Mouse (Mus musculus): ENCODE measurements around the gene Pik3ca. TPM values are rescaled to one million over a fixed set of nuclear protein-coding genes. Genes with fewer than 3 reads are reported as not detected.

Gene Pik3ca
- total RNA-seq, 1 experiment: 19.8 TPM

DNA sequence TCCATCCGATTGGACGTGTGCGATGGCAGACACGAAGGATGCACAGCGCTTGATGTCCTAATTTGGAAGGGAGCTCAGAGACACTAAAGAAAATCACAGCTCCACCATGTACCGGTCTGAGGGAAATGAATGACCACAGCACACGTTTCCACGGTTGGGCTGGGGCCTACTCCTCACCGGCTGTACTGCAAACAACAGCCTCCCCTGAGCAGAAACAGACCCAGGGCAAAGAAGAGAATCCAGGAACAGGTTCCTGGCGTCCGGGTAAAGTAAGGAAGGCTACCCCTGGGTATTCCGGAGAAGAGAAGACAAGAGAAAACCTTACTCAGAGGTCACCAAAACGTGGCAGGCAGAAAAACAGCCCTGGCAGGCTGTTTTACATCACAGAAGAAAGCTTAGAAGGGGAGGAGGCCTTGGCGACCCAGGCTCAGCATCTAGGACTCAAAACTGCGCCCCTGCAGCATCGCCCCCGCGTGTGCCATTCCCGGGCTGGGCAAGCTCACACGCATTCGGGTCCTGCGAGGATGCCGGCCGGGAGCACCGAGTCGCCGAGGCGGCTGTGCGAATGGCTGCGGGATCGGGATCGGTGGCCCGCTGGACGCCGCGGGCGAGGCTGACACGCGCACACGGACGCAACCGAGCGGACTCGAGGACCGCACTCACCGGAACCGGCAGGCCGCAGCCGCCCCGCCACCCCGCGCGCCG, 32.5 kb upstream of the Pik3ca start:
- in situ Hi-C loops (cut with MboI; ENCODE audit: low sequenced_read_pairs in 2 of 2, unreplicated experiment in 2 of 2): no loop called here
- Histone ChIP-seq H3K9ac (ENCODE audit: insufficient read depth, low read depth, low read length, poor library complexity, severe bottlenecking) (peak overlapping the region; percentile 80), H3K27ac (ENCODE audit: insufficient read depth, low read depth, low read length, poor library complexity, severe bottlenecking) (peak overlapping the region; percentile 95), H3K4me1 (ENCODE audit: control insufficient read depth in 2 of 2, insufficient read depth in 2 of 2, low read length in 2 of 2, poor library complexity in 1 of 2) (peaks cover 10 to 18% of the 10 kb centered on the region in 2 experiments; a peak in 3 of 4 replicates), H3K36me3 (ENCODE audit: control insufficient read depth, insufficient read depth, low read length, poor library complexity, severe bottlenecking) (peaks cover 7% of the 10 kb centered on the region), H3K4me3 (ENCODE audit: insufficient read depth in 1 of 2, low read depth in 1 of 2, low read length in 2 of 2, poor library complexity in 1 of 2, severe bottlenecking in 1 of 2) (peak overlapping the region; percentile 88 to 94), H3K9me3 (ENCODE audit: control insufficient read depth, insufficient read depth, low read depth, low read length) (no peaks in the 10 kb centered on the region)
- no peak for TF ChIP-seq CHD2 (IDR thresholded peaks at IDR 0.05; ENCODE audit: low read depth, low read length)
- TF ChIP-seq ZNF384 (IDR thresholded peaks at IDR 0.05; ENCODE audit: low read depth, low read length): no peak
- TF ChIP-seq HCFC1 (IDR thresholded peaks at IDR 0.05; ENCODE audit: borderline replicate concordance, insufficient read depth, low read length): no peak
- TF ChIP-seq MAFK (IDR thresholded peaks at IDR 0.05; ENCODE audit: insufficient read depth, low read depth, low read length): no peak
- no peak for TF ChIP-seq ZC3H11A (IDR thresholded peaks at IDR 0.05; ENCODE audit: borderline replicate concordance, low read depth, low read length)
- peak; percentile 52 for DNase-seq (ENCODE audit: low read depth, low spot score)

DNA sequence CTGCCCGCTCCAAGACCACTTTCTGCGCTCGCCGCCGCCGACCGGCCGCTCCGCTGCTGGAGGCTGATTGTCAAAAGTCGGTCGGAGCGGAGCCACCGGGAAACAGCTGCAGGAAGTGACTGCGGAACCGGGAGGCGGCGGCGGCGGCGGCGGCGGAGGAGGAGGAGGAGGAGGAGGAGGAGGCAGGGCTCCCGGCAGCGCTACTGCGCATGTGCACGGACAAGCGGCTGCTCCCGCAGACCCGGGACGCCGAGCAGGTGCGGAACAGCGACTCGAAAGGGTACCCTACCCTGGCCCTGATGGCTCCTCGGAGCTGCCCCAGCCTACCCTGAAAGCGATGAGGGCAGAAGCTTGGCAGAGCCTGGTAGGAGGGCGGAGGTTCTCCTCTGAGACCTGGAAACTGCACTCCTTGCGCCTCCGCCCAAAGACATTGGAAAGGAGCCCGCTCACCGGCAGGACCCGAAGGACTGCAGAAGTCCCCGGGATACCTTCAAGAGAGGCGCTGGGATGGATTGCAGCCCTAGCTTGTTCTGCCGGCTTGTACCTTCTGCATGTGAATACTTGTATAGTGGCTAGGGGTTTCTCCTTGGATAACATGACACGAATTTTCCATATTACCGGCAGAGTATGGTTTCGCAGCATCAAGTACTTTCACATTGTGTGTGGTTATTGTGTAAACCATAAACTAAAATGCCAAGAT, 31.8 kb upstream of the Pik3ca start, which contains the start of gene Zmat3:
Gene Zmat3, minus strand, starts transcription at position 469 of the 700 bp plus-strand sequence.
- Histone ChIP-seq H3K36me3 (ENCODE audit: control insufficient read depth, insufficient read depth, low read length, poor library complexity, severe bottlenecking) (peaks cover 3% of the 10 kb centered on the region), H3K4me3 (ENCODE audit: insufficient read depth in 1 of 2, low read depth in 1 of 2, low read length in 2 of 2, poor library complexity in 1 of 2, severe bottlenecking in 1 of 2) (peak within 1 kb of the TSS; percentile 88 to 94), H3K4me1 (ENCODE audit: control insufficient read depth in 2 of 2, insufficient read depth in 2 of 2, low read length in 2 of 2, poor library complexity in 1 of 2) (peaks cover 6 to 14% of the 10 kb centered on the region in 2 experiments; a peak in 3 of 4 replicates), H3K9me3 (ENCODE audit: control insufficient read depth, insufficient read depth, low read depth, low read length) (no peaks in the 10 kb centered on the region), H3K9ac (ENCODE audit: insufficient read depth, low read depth, low read length, poor library complexity, severe bottlenecking) (peak within 1 kb of the TSS; percentile 80), H3K27ac (ENCODE audit: insufficient read depth, low read depth, low read length, poor library complexity, severe bottlenecking) (peak within 1 kb of the TSS; percentile 95)
- no peak for TF ChIP-seq ZC3H11A (IDR thresholded peaks at IDR 0.05; ENCODE audit: borderline replicate concordance, low read depth, low read length)
- TF ChIP-seq HCFC1 (IDR thresholded peaks at IDR 0.05; ENCODE audit: borderline replicate concordance, insufficient read depth, low read length): no peak
- TF ChIP-seq ZNF384 (IDR thresholded peaks at IDR 0.05; ENCODE audit: low read depth, low read length): no peak
- TF ChIP-seq CHD2 (IDR thresholded peaks at IDR 0.05; ENCODE audit: low read depth, low read length): no peak
- no peak for TF ChIP-seq MAFK (IDR thresholded peaks at IDR 0.05; ENCODE audit: insufficient read depth, low read depth, low read length)
- peak; percentile 56 for DNase-seq (ENCODE audit: low read depth, low spot score)
- in situ Hi-C loops (cut with MboI; ENCODE audit: low sequenced_read_pairs in 2 of 2, unreplicated experiment in 2 of 2): no loop called here

- H3K9me3 ChIP-seq (ENCODE audit: control insufficient read depth, insufficient read depth, low read depth, low read length): no peaks in the 10 kb centered on the region
- TF ChIP-seq HCFC1 (IDR thresholded peaks at IDR 0.05; ENCODE audit: borderline replicate concordance, insufficient read depth, low read length) (no peak), CHD2 (IDR thresholded peaks at IDR 0.05; ENCODE audit: low read depth, low read length) (no peak), ZNF384 (IDR thresholded peaks at IDR 0.05; ENCODE audit: low read depth, low read length) (no peak), ZC3H11A (IDR thresholded peaks at IDR 0.05; ENCODE audit: borderline replicate concordance, low read depth, low read length) (no peak), MAFK (IDR thresholded peaks at IDR 0.05; ENCODE audit: insufficient read depth, low read depth, low read length) (no peak)
- no peak for DNase-seq (ENCODE audit: low read depth, low spot score)
- H3K4me3 ChIP-seq (ENCODE audit: insufficient read depth in 1 of 2, low read depth in 1 of 2, low read length in 2 of 2, poor library complexity in 1 of 2, severe bottlenecking in 1 of 2): peak overlapping the region; percentile 88 to 94
- in situ Hi-C loops (cut with MboI; ENCODE audit: low sequenced_read_pairs in 2 of 2, unreplicated experiment in 2 of 2): no loop called here
- peak overlapping the region; percentile 80; the same call in 1 of the 2 replicates for H3K9ac ChIP-seq (ENCODE audit: insufficient read depth, low read depth, low read length, poor library complexity, severe bottlenecking)
- peaks cover 6 to 10% of the 10 kb centered on the region in 2 experiments; a peak in 3 of 4 replicates for H3K4me1 ChIP-seq (ENCODE audit: control insufficient read depth in 2 of 2, insufficient read depth in 2 of 2, low read length in 2 of 2, poor library complexity in 1 of 2)
- no peaks in the 10 kb centered on the region for H3K36me3 ChIP-seq (ENCODE audit: control insufficient read depth, insufficient read depth, low read length, poor library complexity, severe bottlenecking)
- H3K27ac ChIP-seq (ENCODE audit: insufficient read depth, low read depth, low read length, poor library complexity, severe bottlenecking): no peak overlapping the region
Observed at GRCm38 (mm10) chr3:32366246-32366734, 31.2 kb upstream of the Pik3ca start.

GRCm38 (mm10) chr3:32367516-32367915, 30.0 kb upstream of the Pik3ca start:
- peaks cover 3 to 4% of the 10 kb centered on the region in 2 experiments; a peak in 1 of 4 replicates for H3K4me1 ChIP-seq (ENCODE audit: control insufficient read depth in 2 of 2, insufficient read depth in 2 of 2, low read length in 2 of 2, poor library complexity in 1 of 2)
- in situ Hi-C loops (cut with MboI; ENCODE audit: low sequenced_read_pairs in 2 of 2, unreplicated experiment in 2 of 2): no loop called here
- TF ChIP-seq ZC3H11A (IDR thresholded peaks at IDR 0.05; ENCODE audit: borderline replicate concordance, low read depth, low read length) (no peak), MAFK (IDR thresholded peaks at IDR 0.05; ENCODE audit: insufficient read depth, low read depth, low read length) (no peak), ZNF384 (IDR thresholded peaks at IDR 0.05; ENCODE audit: low read depth, low read length) (no peak), CHD2 (IDR thresholded peaks at IDR 0.05; ENCODE audit: low read depth, low read length) (no peak), HCFC1 (IDR thresholded peaks at IDR 0.05; ENCODE audit: borderline replicate concordance, insufficient read depth, low read length) (no peak)
- DNase-seq (ENCODE audit: low read depth, low spot score): no peak
- H3K36me3 ChIP-seq (ENCODE audit: control insufficient read depth, insufficient read depth, low read length, poor library complexity, severe bottlenecking): no peaks in the 10 kb centered on the region
- no peak overlapping the region for H3K27ac ChIP-seq (ENCODE audit: insufficient read depth, low read depth, low read length, poor library complexity, severe bottlenecking)
- no peak overlapping the region for H3K4me3 ChIP-seq (ENCODE audit: insufficient read depth in 1 of 2, low read depth in 1 of 2, low read length in 2 of 2, poor library complexity in 1 of 2, severe bottlenecking in 1 of 2)
- no peak overlapping the region for H3K9ac ChIP-seq (ENCODE audit: insufficient read depth, low read depth, low read length, poor library complexity, severe bottlenecking)
- no peaks in the 10 kb centered on the region for H3K9me3 ChIP-seq (ENCODE audit: control insufficient read depth, insufficient read depth, low read depth, low read length)
